Mouse (Mus musculus): Measurements from ENCODE around the gene Mrps11.

GRCm38 (mm10) chr7:78763801-78764200 is 19.1 kb upstream of the Mrps11 start:
- TF ChIP-seq CTCF (conservative IDR thresholded peaks at IDR 0.05; ENCODE audit: insufficient read depth, insufficient read length, low read depth, low read length) = no peak
- no peak for TF ChIP-seq POLR2A (IDR thresholded peaks at IDR 0.05; ENCODE audit: low read depth, low read length)
